Mouse (Mus musculus) lung, embryonic 14.5 days (tissue): ENCODE results near the gene Jazf1. TPM values are rescaled to one million over a fixed set of nuclear protein-coding genes. Genes with fewer than 3 reads are reported as not detected.

Experiments used
- ATAC-seq: fragments of 200-750 bp; cut with Nextera tagmentation; 2 replicates; pipeline ENCODE4 v1.8.0; 2017; ENCODE audit warnings: mild to moderate bottlenecking, moderate TSS enrichment, moderate library complexity; ENCODE audit not compliant: insufficient read depth
- DNase-seq: peaks from one replicate; pipeline ENCODE4 v3.0.0-alpha.2; 2015
- H3K27ac ChIP-seq: fragments of 300-500 bp; sonication (generic); 2 replicates; pipeline ENCODE4 v1.5.1; 2014; ENCODE audit warnings: low read depth, mild to moderate bottlenecking, moderate library complexity
- H3K27me3 ChIP-seq: fragments of 300-500 bp; sonication (generic); 2 replicates; pipeline ENCODE4 v1.6.1; 2014; ENCODE audit warnings: low read length, control low read depth; ENCODE audit not compliant: insufficient read depth
- H3K36me3 ChIP-seq: fragments of 300-500 bp; sonication (generic); 2 replicates; pipeline ENCODE4 v1.6.1; 2014; ENCODE audit warnings: control low read depth; ENCODE audit not compliant: insufficient read depth
- H3K4me1 ChIP-seq: fragments of 300-500 bp; sonication (generic); 2 replicates; pipeline ENCODE4 v1.6.1; 2014; ENCODE audit warnings: antibody characterized with exemption, control low read depth; ENCODE audit not compliant: insufficient read depth
- H3K4me2 ChIP-seq: fragments of 300-500 bp; sonication (generic); 2 replicates; pipeline ENCODE4 v1.6.1; 2014; ENCODE audit warnings: mild to moderate bottlenecking
- H3K4me3 ChIP-seq: fragments of 300-500 bp; sonication (generic); 2 replicates; pipeline ENCODE4 v1.5.1; 2014; ENCODE audit warnings: low read depth, low read length
- H3K9ac ChIP-seq: fragments of 300-500 bp; sonication (generic); 2 replicates; pipeline ENCODE4 v1.6.1; 2014
- H3K9me3 ChIP-seq: fragments of 300-500 bp; sonication (generic); 2 replicates; pipeline ENCODE4 v1.6.1; 2016; ENCODE audit warnings: low read depth, low read length, control low read depth
- CTCF ChIP-seq: IDR thresholded peaks from 2 replicates; pipeline ENCODE4 v1.5.1; 2016; ENCODE audit warnings: antibody characterized with exemption, low read depth
- WGBS: fragments of 180-500 bp; shearing (Covaris S2); extraction: QIAGEN DNeasy Blood & Tissue Kit; methylation state at CpG from one replicate; pipeline ENCODE4 v1.1.7; 2014; 5-methylcytosine and 5-hydroxymethylcytosine counted together
- polyA plus RNA-seq: library from polyadenylated mRNA; unstranded; fragments of >200 nt; fragmentation: Nextera tagmentation; extraction: Ambion mirVana; gene quantifications from 2 replicates; pipeline ENCODE4 v1.2.1, GENCODE M21; 2014

The Jazf1 gene
- polyA plus RNA-seq, 1 experiment from 2014 or later = 3.9 TPM

GRCm38 (mm10) chr6:52894501-52894823 lies 174.0 kb downstream of the Jazf1 start:
- H3K4me1 ChIP-seq = no peaks in the 10 kb centered on the region
- no peaks in the 10 kb centered on the region for H3K36me3 ChIP-seq
- ATAC-seq (no peak), DNase-seq (peak; percentile 36)
- H3K27me3 ChIP-seq = no peaks in the 10 kb centered on the region
- H3K27ac ChIP-seq = no peak overlapping the region
- H3K4me2 ChIP-seq = peak overlapping the region; percentile 28; the same call in 1 of the 2 replicates
- no peak for TF ChIP-seq CTCF
- no peaks in the 10 kb centered on the region for H3K9me3 ChIP-seq
- WGBS = 37% methylated on average over 13 of the region's 13 CpGs
- H3K4me3 ChIP-seq = no peak overlapping the region
- no peak overlapping the region for H3K9ac ChIP-seq

- no peak overlapping the region; the same call in 1 of the 2 replicates for H3K4me2 ChIP-seq
- DNase-seq = peak; percentile 26
- H3K9ac ChIP-seq = no peak overlapping the region
- H3K27me3 ChIP-seq = no peaks in the 10 kb centered on the region
- TF ChIP-seq CTCF = no peak
- ATAC-seq = no peak
- H3K9me3 ChIP-seq = no peaks in the 10 kb centered on the region
- no peak overlapping the region for H3K4me3 ChIP-seq
- H3K27ac ChIP-seq = no peak overlapping the region
- 51% methylated on average over 9 of the region's 9 CpGs for WGBS
- H3K36me3 ChIP-seq = no peaks in the 10 kb centered on the region
- no peaks in the 10 kb centered on the region for H3K4me1 ChIP-seq
Measured at GRCm38 (mm10) chr6:52893811-52894500, 174.5 kb downstream of the Jazf1 start.

GRCm38 (mm10) chr6:52892978-52893377 lies 175.5 kb downstream of the Jazf1 start:
- H3K27me3 ChIP-seq = no peaks in the 10 kb centered on the region
- H3K27ac ChIP-seq = no peak overlapping the region
- H3K9ac ChIP-seq = no peak overlapping the region
- WGBS = 49% methylated on average over 3 of the region's 3 CpGs
- H3K4me1 ChIP-seq = no peaks in the 10 kb centered on the region
- H3K36me3 ChIP-seq = no peaks in the 10 kb centered on the region
- no peak overlapping the region for H3K4me2 ChIP-seq
- DNase-seq = no peak
- H3K9me3 ChIP-seq = no peaks in the 10 kb centered on the region
- ATAC-seq = no peak
- no peak for TF ChIP-seq CTCF
- H3K4me3 ChIP-seq = no peak overlapping the region

GRCm38 (mm10) chr6:52887541-52888203 lies 180.8 kb downstream of the Jazf1 start:
- Histone ChIP-seq H3K27ac (no peak overlapping the region), H3K9ac (no peak overlapping the region), H3K4me3 (no peak overlapping the region), H3K9me3 (no peaks in the 10 kb centered on the region), H3K36me3 (no peaks in the 10 kb centered on the region), H3K4me2 (no peak overlapping the region), H3K4me1 (no peaks in the 10 kb centered on the region), H3K27me3 (no peaks in the 10 kb centered on the region)
- WGBS = 57% methylated on average over 4 of the region's 4 CpGs
- ATAC-seq = no peak
- no peak for TF ChIP-seq CTCF
- DNase-seq = peak; percentile 17

- Histone ChIP-seq H3K27me3 (no peaks in the 10 kb centered on the region), H3K9ac (no peak overlapping the region), H3K4me2 (no peak overlapping the region)
Measured at GRCm38 (mm10) chr6:52883773-52884172, 184.7 kb downstream of the Jazf1 start.

GRCm38 (mm10) chr6:52877176-52877575 lies 191.3 kb downstream of the Jazf1 start:
- 18% methylated on average over 4 of the region's 4 CpGs for WGBS
- TF ChIP-seq CTCF = no peak
- H3K9ac ChIP-seq = no peak overlapping the region
- H3K4me2 ChIP-seq = no peak overlapping the region
- no peaks in the 10 kb centered on the region for H3K27me3 ChIP-seq
- ATAC-seq (no peak), DNase-seq (no peak)
- no peak overlapping the region for H3K27ac ChIP-seq
- no peaks in the 10 kb centered on the region for H3K4me1 ChIP-seq
- no peaks in the 10 kb centered on the region for H3K36me3 ChIP-seq
- no peak overlapping the region for H3K4me3 ChIP-seq
- H3K9me3 ChIP-seq = no peaks in the 10 kb centered on the region; the same call in 1 of the 2 replicates

More at GRCm38 (mm10) chr6:52883773-52884172, 184.7 kb downstream of the Jazf1 start:
- WGBS = 53% methylated on average over 2 of the region's 2 CpGs
- H3K36me3 ChIP-seq = no peaks in the 10 kb centered on the region
- no peaks in the 10 kb centered on the region for H3K4me1 ChIP-seq
- H3K27ac ChIP-seq = no peak overlapping the region
- TF ChIP-seq CTCF = no peak
- H3K9me3 ChIP-seq = no peaks in the 10 kb centered on the region; the same call in 1 of the 2 replicates
- DNase-seq (no peak), ATAC-seq (no peak)
- no peak overlapping the region for H3K4me3 ChIP-seq

- Histone ChIP-seq H3K9ac (no peak overlapping the region), H3K4me3 (no peak overlapping the region), H3K4me1 (no peaks in the 10 kb centered on the region), H3K27ac (no peak overlapping the region), H3K27me3 (no peaks in the 10 kb centered on the region), H3K36me3 (no peaks in the 10 kb centered on the region), H3K4me2 (no peak overlapping the region), H3K9me3 (no peaks in the 10 kb centered on the region)
- no peak for ATAC-seq
- 16% methylated on average over 2 of the region's 2 CpGs for WGBS
- no peak for DNase-seq
- TF ChIP-seq CTCF = 0 out of 2 replicates have a peak, but pooled peaks have one; percentile 10
Measured at GRCm38 (mm10) chr6:52871306-52871705, 197.1 kb downstream of the Jazf1 start.
